Mouse (Mus musculus): ENCODE measurements around the gene Ly6g6f. TPM values are rescaled to one million over a fixed set of nuclear protein-coding genes. Genes with fewer than 3 reads are reported as not detected.

The Ly6g6f gene
- polyA plus RNA-seq, 1 experiment = not detected

DNA sequence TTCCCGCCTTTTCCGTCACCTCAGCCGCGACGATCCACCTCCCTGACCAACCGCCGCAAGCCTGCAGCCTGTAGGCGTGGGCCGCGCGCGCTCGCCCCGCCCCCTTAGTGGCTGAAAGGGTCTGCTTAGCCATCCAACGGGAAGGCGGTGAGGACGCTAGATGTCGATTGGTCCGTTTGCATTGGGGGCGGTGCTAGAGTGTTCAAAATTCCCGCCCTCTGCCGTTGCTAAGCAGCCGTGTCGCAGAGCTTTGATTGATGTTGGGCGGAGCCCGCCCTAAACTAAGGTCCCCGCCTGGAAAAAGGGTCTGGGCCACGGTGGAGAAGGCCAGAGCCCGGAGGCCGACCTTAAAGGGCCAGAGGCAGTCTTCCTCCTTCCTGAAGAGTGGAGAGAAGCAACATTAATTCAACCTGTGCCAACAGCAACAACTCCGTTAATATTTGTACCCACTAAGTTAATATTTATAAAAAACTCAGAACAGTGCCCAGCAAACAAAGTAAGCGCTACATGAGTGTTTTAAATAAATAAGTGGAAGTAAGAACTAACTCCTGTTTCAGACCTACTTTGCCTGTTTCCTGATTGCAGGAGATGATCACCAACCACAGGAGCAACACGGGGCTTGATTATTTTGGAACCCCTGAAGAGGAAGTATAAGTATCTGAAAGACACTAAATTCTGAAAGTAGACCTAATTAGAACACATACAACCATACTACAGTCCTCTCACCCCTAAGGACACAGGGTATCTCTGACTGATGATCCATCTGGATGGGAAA, 38.5 kb downstream of the Ly6g6f start, which contains the start of gene Msh5:
Msh5 (minus strand) TSS at position 65 of the 775 bp plus-strand sequence.

Other genes starting within 250 kb of the Ly6g6f start
- gene Stk19, start 248.7 kb downstream of the Ly6g6f start, polyA plus RNA-seq (2012; ENCODE audit: low replicate concordance) = 35.1 and 41.2 TPM in 2 replicates
- 64.7 and 107 TPM in 2 replicates for gene Dxo, start 248.6 kb downstream of the Ly6g6f start, polyA plus RNA-seq (2012; ENCODE audit: low replicate concordance)
- 73.9 and 94.6 TPM in 2 replicates for gene Skiv2l, start 235.4 kb downstream of the Ly6g6f start, polyA plus RNA-seq (2012; ENCODE audit: low replicate concordance)
- gene Nelfe, start 235.2 kb downstream of the Ly6g6f start, polyA plus RNA-seq (2012; ENCODE audit: low replicate concordance) = 110 and 113 TPM in 2 replicates
- 0.42 and 1.0 TPM in 2 replicates for gene Cfb, start 223.1 kb downstream of the Ly6g6f start, polyA plus RNA-seq (2012; ENCODE audit: low replicate concordance)
- 12.3 and 13.4 TPM in 2 replicates for gene Zbtb12, start 206.1 kb downstream of the Ly6g6f start, polyA plus RNA-seq (2012; ENCODE audit: low replicate concordance)
- gene Gm20547, start 203.6 kb downstream of the Ly6g6f start, polyA plus RNA-seq (2012; ENCODE audit: low replicate concordance) = 0.10 TPM in 1 of 2 replicates, not detected in the other
- gene C2, start 187.3 kb downstream of the Ly6g6f start, polyA plus RNA-seq (2012; ENCODE audit: low replicate concordance) = 1.6 and 6.5 TPM in 2 replicates
- gene Ehmt2, start 187.1 kb downstream of the Ly6g6f start, polyA plus RNA-seq (2012; ENCODE audit: low replicate concordance) = 299 and 719 TPM in 2 replicates
- not detected in 2 replicates for gene Slc44a4, start 171.1 kb downstream of the Ly6g6f start, polyA plus RNA-seq (2012; ENCODE audit: low replicate concordance)
- 46.6 and 61.8 TPM in 2 replicates for gene Neu1, start 154.4 kb downstream of the Ly6g6f start, polyA plus RNA-seq (2012; ENCODE audit: low replicate concordance)
- gene Hspa1b, start 126.4 kb downstream of the Ly6g6f start, polyA plus RNA-seq (2012; ENCODE audit: low replicate concordance) = 3.0 and 6.4 TPM in 2 replicates
- not detected in 2 replicates for gene Gm20481, start 115.7 kb downstream of the Ly6g6f start, polyA plus RNA-seq (2012; ENCODE audit: low replicate concordance)
- 0.68 and 2.2 TPM in 2 replicates for gene Hspa1a, start 113.5 kb downstream of the Ly6g6f start, polyA plus RNA-seq (2012; ENCODE audit: low replicate concordance)
- not detected in 2 replicates for gene Hspa1l, start 112.9 kb downstream of the Ly6g6f start, polyA plus RNA-seq (2012; ENCODE audit: low replicate concordance)
- gene Lsm2, start 103.7 kb downstream of the Ly6g6f start, polyA plus RNA-seq (2012; ENCODE audit: low replicate concordance) = 51.7 and 75.3 TPM in 2 replicates
- 768 and 1,214 TPM in 2 replicates for gene Vars, start 84.6 kb downstream of the Ly6g6f start, polyA plus RNA-seq (2012; ENCODE audit: low replicate concordance)
- gene Vwa7, start 69.0 kb downstream of the Ly6g6f start, polyA plus RNA-seq (2012; ENCODE audit: low replicate concordance) = 0.51 and 1.3 TPM in 2 replicates
- gene Sapcd1, start 57.6 kb downstream of the Ly6g6f start, polyA plus RNA-seq (2012; ENCODE audit: low replicate concordance) = 93.8 and 249 TPM in 2 replicates
- 54.6 and 127 TPM in 2 replicates for gene Msh5, start 38.9 kb downstream of the Ly6g6f start, polyA plus RNA-seq (2012; ENCODE audit: low replicate concordance)
- gene Clic1, start 35.6 kb downstream of the Ly6g6f start, polyA plus RNA-seq (2012; ENCODE audit: low replicate concordance) = 161 and 172 TPM in 2 replicates
- 6.4 and 6.5 TPM in 2 replicates for gene Ddah2, start 26.6 kb downstream of the Ly6g6f start, polyA plus RNA-seq (2012; ENCODE audit: low replicate concordance)
- gene Ly6g6c, start 20.2 kb downstream of the Ly6g6f start, polyA plus RNA-seq (2012; ENCODE audit: low replicate concordance) = 0.17 TPM in 1 of 2 replicates, not detected in the other
- gene Mpig6b, start 19.4 kb downstream of the Ly6g6f start, polyA plus RNA-seq (2012; ENCODE audit: low replicate concordance) = 0.16 and 0.42 TPM in 2 replicates
- gene Ly6g6e, start 8.7 kb downstream of the Ly6g6f start, polyA plus RNA-seq (2012; ENCODE audit: low replicate concordance) = not detected in 2 replicates
- not detected in 2 replicates for gene Ly6g6d, start 7.5 kb downstream of the Ly6g6f start, polyA plus RNA-seq (2012; ENCODE audit: low replicate concordance)
- 115 and 170 TPM in 2 replicates for gene Abhd16a, start 3.7 kb upstream of the Ly6g6f start, polyA plus RNA-seq (2012; ENCODE audit: low replicate concordance)
- gene Ly6g5c, start 22.7 kb upstream of the Ly6g6f start, polyA plus RNA-seq (2012; ENCODE audit: low replicate concordance) = not detected in 2 replicates
- 0.24 and 0.66 TPM in 2 replicates for gene Ly6g5b, start 29.8 kb upstream of the Ly6g6f start, polyA plus RNA-seq (2012; ENCODE audit: low replicate concordance)
- 76.2 and 161 TPM in 2 replicates for gene Gpank1, start 35.8 kb upstream of the Ly6g6f start, polyA plus RNA-seq (2012; ENCODE audit: low replicate concordance)
- 50.0 and 73.9 TPM in 2 replicates for gene Csnk2b, start 36.4 kb upstream of the Ly6g6f start, polyA plus RNA-seq (2012; ENCODE audit: low replicate concordance)
- gene D17H6S53E, start 40.8 kb upstream of the Ly6g6f start, polyA plus RNA-seq (2012; ENCODE audit: low replicate concordance) = 21.2 and 21.9 TPM in 2 replicates
- 0.18 and 0.28 TPM in 2 replicates for gene Apom, start 46.4 kb upstream of the Ly6g6f start, polyA plus RNA-seq (2012; ENCODE audit: low replicate concordance)
- gene Bag6, start 49.6 kb upstream of the Ly6g6f start, polyA plus RNA-seq (2012; ENCODE audit: low replicate concordance) = 414 and 841 TPM in 2 replicates
- gene Prrc2a, start 79.3 kb upstream of the Ly6g6f start, polyA plus RNA-seq (2012; ENCODE audit: low replicate concordance) = 1,121 and 1,280 TPM in 2 replicates
- 7.8 and 19.1 TPM in 2 replicates for gene Aif1, start 90.5 kb upstream of the Ly6g6f start, polyA plus RNA-seq (2012; ENCODE audit: low replicate concordance)
- 28.4 and 125 TPM in 2 replicates for gene Lst1, start 102.8 kb upstream of the Ly6g6f start, polyA plus RNA-seq (2012; ENCODE audit: low replicate concordance)
- 883 and 1,534 TPM in 2 replicates for gene Ltb, start 108.8 kb upstream of the Ly6g6f start, polyA plus RNA-seq (2012; ENCODE audit: low replicate concordance)
- gene Tnf, start 116.4 kb upstream of the Ly6g6f start, polyA plus RNA-seq (2012; ENCODE audit: low replicate concordance) = 8.2 and 10.3 TPM in 2 replicates
- 20.2 and 29.6 TPM in 2 replicates for gene Lta, start 119.7 kb upstream of the Ly6g6f start, polyA plus RNA-seq (2012; ENCODE audit: low replicate concordance)
- not detected in 2 replicates for gene Gm16181, start 135.2 kb upstream of the Ly6g6f start, polyA plus RNA-seq (2012; ENCODE audit: low replicate concordance)
- gene Atp6v1g2, start 148.1 kb upstream of the Ly6g6f start, polyA plus RNA-seq (2012; ENCODE audit: low replicate concordance) = 2.8 and 6.8 TPM in 2 replicates
- 35.2 and 66.9 TPM in 2 replicates for gene Nfkbil1, start 150.2 kb upstream of the Ly6g6f start, polyA plus RNA-seq (2012; ENCODE audit: low replicate concordance)
- 174 and 194 TPM in 2 replicates for gene Ddx39b, start 156.1 kb upstream of the Ly6g6f start, polyA plus RNA-seq (2012; ENCODE audit: low replicate concordance)
- gene H2-D1, start 177.1 kb upstream of the Ly6g6f start, polyA plus RNA-seq (2012; ENCODE audit: low replicate concordance) = 496 and 1,202 TPM in 2 replicates
- gene H2-Q1, start 234.8 kb upstream of the Ly6g6f start, polyA plus RNA-seq (2012; ENCODE audit: low replicate concordance) = 21.1 and 21.9 TPM in 2 replicates

All from hematopoietic multipotent progenitor cell, adult 10-12 weeks (in vitro differentiated cells).